Mouse (Mus musculus): ENCODE measurements around the gene Cacna1d.

- TF ChIP-seq CTCF (IDR thresholded peaks at IDR 0.05; ENCODE audit: low read depth) (peak; percentile 47), EP300 (IDR thresholded peaks at IDR 0.05; ENCODE audit: low read depth) (no peak)
Observed at GRCm38 (mm10) chr14:30097239-30097638, 394.0 kb downstream of the Cacna1d start.

Data from heart, postnatal 0 days (tissue).